Mouse (Mus musculus): Measurements from ENCODE around the gene Mfsd14a.
A peak's percentile ranks its signal among the peaks of the same experiment; 100 is the strongest.

Mfsd14a gene

GRCm38 (mm10) chr3:116662463-116662863 lies at the start of gene Mfsd14a:
Mfsd14a (minus strand) TSS chr3:116662677.
- peak; percentile 98 for DNase-seq (ENCODE audit: low read depth, low spot score)

- peak; percentile 79 for DNase-seq (ENCODE audit: low read depth, low spot score)
Measured at GRCm38 (mm10) chr3:116711624-116712435, 49.4 kb upstream of the Mfsd14a start.

- DNase-seq (ENCODE audit: low read depth, low spot score): no peak
Measured at GRCm38 (mm10) chr3:116710941-116711340, 48.5 kb upstream of the Mfsd14a start.

- DNase-seq (ENCODE audit: low read depth, low spot score): no peak
Measured at GRCm38 (mm10) chr3:116705637-116706204, 43.2 kb upstream of the Mfsd14a start.

GRCm38 (mm10) chr3:116703835-116704234 lies 41.4 kb upstream of the Mfsd14a start:
- DNase-seq (ENCODE audit: low read depth, low spot score): no peak

GRCm38 (mm10) chr3:116702647-116703272 lies 40.3 kb upstream of the Mfsd14a start:
- no peak for DNase-seq (ENCODE audit: low read depth, low spot score)

- peak; percentile 57 for DNase-seq (ENCODE audit: low read depth, low spot score)
Measured at GRCm38 (mm10) chr3:116701601-116702000, 39.1 kb upstream of the Mfsd14a start.

- no peak for DNase-seq (ENCODE audit: low read depth, low spot score)
Measured at GRCm38 (mm10) chr3:116698786-116699185, 36.3 kb upstream of the Mfsd14a start.

GRCm38 (mm10) chr3:116695666-116695985 lies 33.1 kb upstream of the Mfsd14a start:
- DNase-seq (ENCODE audit: low read depth, low spot score): no peak

- no peak for DNase-seq (ENCODE audit: low read depth, low spot score)
Measured at GRCm38 (mm10) chr3:116694955-116695665, 32.6 kb upstream of the Mfsd14a start.

- no peak for DNase-seq (ENCODE audit: low read depth, low spot score)
Measured at GRCm38 (mm10) chr3:116694312-116694711, 31.8 kb upstream of the Mfsd14a start.

GRCm38 (mm10) chr3:116681160-116681559 lies 18.7 kb upstream of the Mfsd14a start, which contains the start of gene Gm43191:
Gm43191 (minus strand) TSS chr3:116681260.
- DNase-seq (ENCODE audit: low read depth, low spot score): no peak

GRCm38 (mm10) chr3:116664281-116664680 lies 1.8 kb upstream of the Mfsd14a start:
- peak; percentile 83 for DNase-seq (ENCODE audit: low read depth, low spot score)

- no peak for DNase-seq (ENCODE audit: low read depth, low spot score)
Measured at GRCm38 (mm10) chr3:116661870-116662414, 535 bp downstream of the Mfsd14a start.

GRCm38 (mm10) chr3:116661288-116661869 lies 1.1 kb downstream of the Mfsd14a start:
- DNase-seq (ENCODE audit: low read depth, low spot score): no peak

GRCm38 (mm10) chr3:116659856-116660430 lies 2.5 kb downstream of the Mfsd14a start:
- DNase-seq (ENCODE audit: low read depth, low spot score): no peak

- no peak for DNase-seq (ENCODE audit: low read depth, low spot score)
Measured at GRCm38 (mm10) chr3:116658928-116659565, 3.4 kb downstream of the Mfsd14a start.

GRCm38 (mm10) chr3:116656184-116656965 lies 6.1 kb downstream of the Mfsd14a start:
- peak; percentile 86 for DNase-seq (ENCODE audit: low read depth, low spot score)

- peak; percentile 69 for DNase-seq (ENCODE audit: low read depth, low spot score)
Measured at GRCm38 (mm10) chr3:116654051-116654450, 8.4 kb downstream of the Mfsd14a start.
